Mouse (Mus musculus): Measurements from ENCODE around the gene Rab3ip. TPM values are rescaled to one million over a fixed set of nuclear protein-coding genes. Genes with fewer than 3 reads are reported as not detected.

Rab3ip gene
- polyA plus RNA-seq (2015; fragmentation: Nextera tagmentation; extraction: Ambion mirVana), result 13.5 and 14.4 TPM in 2 replicates

DNA sequence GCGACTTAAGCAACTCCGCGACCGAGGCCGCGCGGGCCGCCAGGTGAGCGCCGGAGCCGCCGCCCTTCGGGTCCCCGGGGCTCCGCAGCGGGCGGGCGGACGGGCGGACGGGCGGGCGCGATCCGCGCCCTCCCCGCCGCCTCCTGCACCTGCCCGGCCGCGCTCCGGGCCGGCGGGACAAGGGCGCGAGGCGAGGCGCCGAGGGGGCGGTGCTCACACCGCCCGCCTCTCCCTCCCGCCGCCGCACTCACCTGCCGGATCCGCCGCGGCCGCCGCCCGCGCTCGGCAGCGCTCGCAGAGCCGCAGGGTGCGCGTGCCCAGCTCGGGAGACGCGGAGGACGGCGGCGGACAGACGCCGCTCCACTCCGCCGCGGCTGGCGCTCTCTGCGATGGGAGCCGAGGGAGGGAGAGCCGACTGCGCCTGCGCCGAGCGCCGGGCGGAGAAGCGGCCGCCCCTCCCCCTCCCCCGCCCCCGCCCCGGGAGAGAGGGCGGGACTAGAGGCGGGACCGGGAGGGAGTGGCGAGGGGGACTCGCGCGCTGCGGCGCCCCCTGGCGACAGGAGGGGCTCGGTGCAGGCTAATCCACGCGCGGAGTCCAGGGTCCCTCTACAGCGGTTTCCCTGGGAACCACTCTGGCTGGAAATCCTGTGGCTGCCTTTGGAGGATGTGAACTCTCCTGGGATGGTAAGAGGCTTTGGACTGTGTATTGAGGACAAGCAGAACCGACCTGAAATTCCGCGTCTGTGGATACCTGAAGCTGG is at the start of gene Rab3ip:
TSS of gene Rab3ip (minus strand) at position 761 of the 761 bp plus-strand sequence.
- no peaks in the 10 kb centered on the region for H3K4me1 ChIP-seq (replicated peaks; ENCODE audit: control insufficient read depth, insufficient read depth)
- H3K4me2 ChIP-seq (replicated peaks; ENCODE audit: low read depth), result peak within 1 kb of the TSS; percentile 98
- no peaks in the 10 kb centered on the region for H3K36me3 ChIP-seq (ENCODE audit: control insufficient read depth, insufficient read depth, low read length)
- H3K9ac ChIP-seq (ENCODE audit: low read length), result peak within 1 kb of the TSS; percentile 76
- no peaks in the 10 kb centered on the region for H3K9me3 ChIP-seq (ENCODE audit: control insufficient read depth, low read length)
- peak; percentile 96 for DNase-seq (ENCODE audit: low spot score)
- peak within 1 kb of the TSS; percentile 75 for H3K4me3 ChIP-seq (ENCODE audit: low read depth, low read length)
- H3K27me3 ChIP-seq (ENCODE audit: control insufficient read depth, insufficient read depth, low read length), result no peaks in the 10 kb centered on the region
- 0% methylated on average over 17 of the region's 103 CpGs for WGBS
- TF ChIP-seq CTCF (IDR thresholded peaks at IDR 0.05; ENCODE audit: low read depth) (peak; percentile 85), EP300 (optimal IDR thresholded peaks at IDR 0.05) (no peak)
- ATAC-seq (ENCODE audit: low FRiP score, low TSS enrichment), result peak; percentile 93
- H3K27ac ChIP-seq (replicated peaks), result peak within 1 kb of the TSS; percentile 89

DNA sequence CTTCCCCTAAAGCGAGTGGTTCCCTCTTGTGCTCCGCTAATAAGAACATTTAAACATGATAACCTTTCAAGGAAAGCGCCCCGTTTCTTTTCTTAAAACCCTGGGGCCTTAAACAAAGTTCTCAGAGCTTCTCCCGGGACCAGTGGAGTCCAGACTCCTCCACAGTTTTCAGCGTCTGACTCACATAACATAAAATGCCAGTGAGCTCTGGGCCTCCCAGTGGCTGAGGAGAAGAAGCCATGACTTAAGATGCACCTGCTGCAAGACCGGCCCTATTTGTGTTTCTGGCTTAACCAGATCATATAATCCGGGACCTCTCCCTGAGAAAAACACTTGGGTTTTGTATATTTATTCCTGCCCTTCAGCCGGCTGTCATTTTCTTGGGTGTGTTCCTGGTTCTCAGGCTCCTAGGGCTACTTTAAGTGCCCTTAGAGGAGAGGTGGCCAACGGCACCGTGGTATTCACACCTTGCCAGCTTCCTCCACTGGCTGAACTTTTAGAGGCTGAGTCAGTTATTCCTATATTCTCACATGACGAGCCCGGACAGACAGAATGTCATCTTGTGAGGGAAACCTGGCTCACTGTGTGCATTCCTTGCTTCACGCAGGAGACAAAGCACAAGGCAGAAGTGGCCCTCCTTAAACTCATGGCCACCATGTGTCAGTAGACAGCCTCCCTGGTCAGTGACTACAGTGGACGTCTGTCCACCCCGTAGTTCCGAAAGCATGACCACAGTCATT is 48.3 kb upstream of the Rab3ip start:
- TF ChIP-seq CTCF (IDR thresholded peaks at IDR 0.05; ENCODE audit: low read depth), result peak; percentile 22; the same call in 1 of the 2 replicates
- no peak for TF ChIP-seq EP300 (optimal IDR thresholded peaks at IDR 0.05)
- Histone ChIP-seq H3K4me2 (replicated peaks; ENCODE audit: low read depth) (no peak overlapping the region), H3K27ac (replicated peaks) (no peak overlapping the region), H3K9ac (ENCODE audit: low read length) (no peak overlapping the region), H3K9me3 (ENCODE audit: control insufficient read depth, low read length) (no peaks in the 10 kb centered on the region), H3K27me3 (ENCODE audit: control insufficient read depth, insufficient read depth, low read length) (no peaks in the 10 kb centered on the region), H3K36me3 (ENCODE audit: control insufficient read depth, insufficient read depth, low read length) (no peaks in the 10 kb centered on the region), H3K4me3 (ENCODE audit: low read depth, low read length) (no peak overlapping the region), H3K4me1 (replicated peaks; ENCODE audit: control insufficient read depth, insufficient read depth) (no peaks in the 10 kb centered on the region)
- no peak for DNase-seq (ENCODE audit: low spot score)
- 67% methylated on average over 17 of the region's 17 CpGs for WGBS
- ATAC-seq (ENCODE audit: low FRiP score, low TSS enrichment), result no peak

DNA sequence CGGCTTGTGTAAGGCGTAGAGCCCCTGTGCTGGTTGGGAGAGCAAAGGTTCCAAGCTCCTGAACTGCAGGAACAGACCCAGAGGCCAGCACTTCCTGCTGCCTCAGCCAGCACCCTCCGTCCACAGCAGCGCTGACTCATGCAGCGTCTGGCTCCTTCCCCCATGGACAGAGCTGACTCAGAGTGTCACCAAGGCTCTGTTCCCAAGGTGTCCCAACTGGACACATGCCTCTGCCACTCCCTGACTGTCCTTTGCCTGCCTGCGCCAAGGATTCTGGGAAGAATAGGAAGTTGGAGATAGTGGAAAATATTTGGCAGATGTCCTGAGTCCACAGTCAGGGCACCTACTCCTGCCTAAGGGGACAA is 45.6 kb upstream of the Rab3ip start:
- 48% methylated on average over 6 of the region's 6 CpGs for WGBS
- ATAC-seq (ENCODE audit: low FRiP score, low TSS enrichment) (peak; percentile 99), DNase-seq (ENCODE audit: low spot score) (peak; percentile 84)
- Histone ChIP-seq H3K4me2 (replicated peaks; ENCODE audit: low read depth) (no peak overlapping the region), H3K9me3 (ENCODE audit: control insufficient read depth, low read length) (no peaks in the 10 kb centered on the region), H3K36me3 (ENCODE audit: control insufficient read depth, insufficient read depth, low read length) (no peaks in the 10 kb centered on the region), H3K27me3 (ENCODE audit: control insufficient read depth, insufficient read depth, low read length) (no peaks in the 10 kb centered on the region), H3K9ac (ENCODE audit: low read length) (no peak overlapping the region), H3K4me3 (ENCODE audit: low read depth, low read length) (no peak overlapping the region), H3K4me1 (replicated peaks; ENCODE audit: control insufficient read depth, insufficient read depth) (no peaks in the 10 kb centered on the region), H3K27ac (replicated peaks) (no peak overlapping the region; the same call in 1 of the 2 replicates)
- no peak for TF ChIP-seq CTCF (IDR thresholded peaks at IDR 0.05; ENCODE audit: low read depth)
- no peak for TF ChIP-seq EP300 (optimal IDR thresholded peaks at IDR 0.05)

DNA sequence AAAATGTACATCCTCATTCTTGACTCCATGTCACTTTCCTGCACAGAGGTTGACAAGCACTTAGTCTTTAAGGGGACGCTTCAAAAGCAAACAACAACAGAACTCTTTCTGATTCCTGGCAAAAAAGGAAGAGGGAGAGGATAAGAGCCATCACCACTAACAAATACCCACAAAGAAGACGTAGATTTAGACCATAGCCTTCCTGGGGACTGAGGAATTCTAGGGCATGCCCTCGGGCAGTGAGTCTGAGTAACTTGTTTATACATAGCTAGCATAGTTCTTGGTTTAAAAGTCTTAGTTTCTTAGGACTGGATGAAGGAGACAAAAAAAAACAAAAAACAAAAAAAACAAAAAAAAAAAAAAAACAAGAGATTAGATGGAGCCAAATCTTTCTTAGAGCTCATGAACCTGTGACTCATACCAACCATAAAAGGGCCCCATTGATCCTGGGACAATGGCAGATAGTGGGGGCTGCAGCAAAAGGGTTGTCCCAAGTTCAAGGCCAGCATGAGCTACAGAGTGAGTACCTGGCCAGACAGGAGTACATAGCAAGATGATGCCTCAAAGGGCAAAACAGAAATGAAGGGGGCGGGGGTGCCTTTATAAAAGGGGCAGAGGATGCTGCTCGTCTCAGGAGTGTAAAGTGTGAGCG is 45.1 kb upstream of the Rab3ip start:
- Histone ChIP-seq H3K27ac (replicated peaks) (no peak overlapping the region; the same call in 1 of the 2 replicates), H3K4me2 (replicated peaks; ENCODE audit: low read depth) (no peak overlapping the region), H3K36me3 (ENCODE audit: control insufficient read depth, insufficient read depth, low read length) (no peaks in the 10 kb centered on the region), H3K27me3 (ENCODE audit: control insufficient read depth, insufficient read depth, low read length) (no peaks in the 10 kb centered on the region), H3K4me1 (replicated peaks; ENCODE audit: control insufficient read depth, insufficient read depth) (no peaks in the 10 kb centered on the region), H3K4me3 (ENCODE audit: low read depth, low read length) (no peak overlapping the region), H3K9me3 (ENCODE audit: control insufficient read depth, low read length) (no peaks in the 10 kb centered on the region), H3K9ac (ENCODE audit: low read length) (no peak overlapping the region)
- ATAC-seq (ENCODE audit: low FRiP score, low TSS enrichment) (peak; percentile 46; the same call in 1 of the 2 replicates), DNase-seq (ENCODE audit: low spot score) (no peak)
- 56% methylated on average over 6 of the region's 6 CpGs for WGBS
- no peak for TF ChIP-seq CTCF (IDR thresholded peaks at IDR 0.05; ENCODE audit: low read depth)
- TF ChIP-seq EP300 (optimal IDR thresholded peaks at IDR 0.05), result no peak

DNA sequence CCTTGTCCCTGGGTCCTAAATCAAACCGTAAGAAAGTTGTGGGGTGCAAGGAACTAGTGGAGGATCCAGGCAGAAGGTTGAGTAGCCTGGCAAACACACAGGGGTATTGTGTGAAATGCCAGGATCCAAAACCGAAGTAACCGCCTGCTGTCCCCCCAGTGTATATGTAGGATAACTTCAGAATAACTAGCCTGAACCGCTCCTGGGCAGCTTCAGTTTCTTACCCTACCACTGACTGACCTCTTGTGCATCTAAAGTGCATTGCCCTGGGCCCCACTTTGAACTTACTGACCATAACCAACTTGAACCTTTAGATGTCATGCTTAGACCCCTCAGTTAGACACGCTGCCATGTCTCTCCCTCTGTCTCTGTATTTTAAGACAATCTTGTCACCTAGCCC is 44.6 kb upstream of the Rab3ip start:
- ATAC-seq (ENCODE audit: low FRiP score, low TSS enrichment), result no peak
- no peaks in the 10 kb centered on the region for H3K27me3 ChIP-seq (ENCODE audit: control insufficient read depth, insufficient read depth, low read length)
- H3K36me3 ChIP-seq (ENCODE audit: control insufficient read depth, insufficient read depth, low read length), result no peaks in the 10 kb centered on the region
- TF ChIP-seq CTCF (IDR thresholded peaks at IDR 0.05; ENCODE audit: low read depth) (no peak), EP300 (optimal IDR thresholded peaks at IDR 0.05) (no peak)
- no peaks in the 10 kb centered on the region for H3K4me1 ChIP-seq (replicated peaks; ENCODE audit: control insufficient read depth, insufficient read depth)
- H3K4me3 ChIP-seq (ENCODE audit: low read depth, low read length), result no peak overlapping the region
- H3K4me2 ChIP-seq (replicated peaks; ENCODE audit: low read depth), result no peak overlapping the region
- no peaks in the 10 kb centered on the region for H3K9me3 ChIP-seq (ENCODE audit: control insufficient read depth, low read length)
- H3K27ac ChIP-seq (replicated peaks), result no peak overlapping the region
- WGBS, result 82% methylated on average over 5 of the region's 5 CpGs
- DNase-seq (ENCODE audit: low spot score), result no peak
- H3K9ac ChIP-seq (ENCODE audit: low read length), result no peak overlapping the region
